In the genomic region with DNA sequence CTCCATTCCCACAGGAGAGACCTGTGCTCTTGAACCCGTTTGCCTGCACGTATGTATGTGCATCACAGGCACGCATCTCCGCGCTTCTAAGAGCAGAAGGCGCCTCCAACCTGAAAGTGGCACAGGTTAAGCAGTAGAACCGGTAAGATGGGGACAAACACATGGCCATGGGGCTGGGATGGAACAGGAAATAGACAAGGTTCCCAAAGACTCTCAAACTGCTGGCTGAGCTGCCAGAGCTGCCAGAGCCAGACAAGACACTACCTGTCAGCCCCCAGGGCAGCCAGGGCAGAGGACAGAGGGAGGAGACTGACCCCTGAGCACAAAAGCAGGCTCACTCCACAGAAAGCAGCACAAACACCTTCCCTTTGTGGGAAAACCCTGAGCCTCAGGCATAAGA, we compare ENCODE assay signal across 32 mouse cellular contexts. TPM values are rescaled to one million over a fixed set of nuclear protein-coding genes. Genes with fewer than 3 reads are reported as not detected.
"Had no signal": no experiment of that assay in that cellular context is flagged by ENCODE, and none has a peak within 500 bp of the region (broad histone marks: within the 10 kb centered on the region; RNA-seq: fewer than 3 reads in every experiment).

No protein-coding gene starts in this region.

- H3K4me2 ChIP-seq: heart, embryonic 11.5 days; heart, embryonic 13.5 days; heart, embryonic 15.5 days; hindbrain, embryonic 12.5 days; hindbrain, embryonic 14.5 days; intestine, embryonic 15.5 days; limb, embryonic 12.5 days; liver, embryonic 11.5 days; liver, embryonic 15.5 days had no signal

- DNase-seq: gastrocnemius, postnatal 14 days; gastrocnemius, postnatal 36 days; heart, adult 18-20 months; heart, postnatal 4 days; kidney, adult 18-20 months; kidney, adult 8-10 months; kidney, postnatal 10 days; kidney, postnatal 25 days; kidney, postnatal 4 days; liver; liver, postnatal 0 days had no signal

- H3K27me3 ChIP-seq: heart, embryonic 13.5 days; heart, embryonic 15.5 days; hindbrain, embryonic 12.5 days; intestine, embryonic 15.5 days; limb, embryonic 12.5 days; liver, embryonic 15.5 days had no signal

- H3K27ac ChIP-seq: heart, embryonic 13.5 days; hindbrain, embryonic 10.5 days; hindbrain, embryonic 12.5 days; hindbrain, embryonic 14.5 days; intestine, embryonic 15.5 days; layer of hippocampus, adult 2 months; left cerebral cortex, adult 2 months; limb, embryonic 10.5 days; limb, embryonic 12.5 days; liver, embryonic 15.5 days had no signal

- H3K9me3 ChIP-seq: heart, embryonic 13.5 days; heart, embryonic 15.5 days; hindbrain, embryonic 10.5 days; hindbrain, embryonic 12.5 days; intestine, embryonic 15.5 days; limb, embryonic 10.5 days; limb, embryonic 12.5 days; liver, embryonic 15.5 days had no signal

- H3K9ac ChIP-seq: heart, embryonic 13.5 days; heart, embryonic 15.5 days; hindbrain, embryonic 12.5 days; hindbrain, embryonic 14.5 days; intestine, embryonic 15.5 days; limb, embryonic 12.5 days; liver, embryonic 15.5 days; liver, postnatal 0 days had no signal

- H3K4me3 ChIP-seq: heart, embryonic 13.5 days; heart, embryonic 15.5 days; hindbrain, embryonic 10.5 days; hindbrain, embryonic 12.5 days; intestine, embryonic 15.5 days; layer of hippocampus, adult 2 months; left cerebral cortex, adult 2 months; limb, embryonic 10.5 days; limb, embryonic 12.5 days; liver, embryonic 15.5 days had no signal

- ATAC-seq: hindbrain, embryonic 16.5 days; inflammation-experienced regulatory T-cells, adult 6 months; intestine, embryonic 15.5 days; intestine, postnatal 0 days; liver, postnatal 0 days had no signal

RNA-seq across cellular contexts. Expression of gene Zfp853, which starts 16.5 kb away (rescaled TPM):
- total RNA-seq: gastrocnemius, adult 18-20 months; gastrocnemius, adult 8-10 months; granulocyte monocyte progenitor cell, adult 5-6 weeks had no signal
- polyA plus RNA-seq: heart, embryonic 11.5 days; heart, embryonic 15.5 days; hindbrain, embryonic 10.5 days; hindbrain, embryonic 12.5 days; inflammation-experienced regulatory T-cells, adult 6 months; intestine, postnatal 0 days; liver, embryonic 11.5 days; liver, embryonic 15.5 days; liver, postnatal 0 days had no signal

RNA-seq across cellular contexts. Expression of gene Grid2ip, which starts 47.2 kb away (rescaled TPM):
- total RNA-seq: gastrocnemius, adult 18-20 months; gastrocnemius, adult 8-10 months; gastrocnemius, postnatal 14 days; gastrocnemius, postnatal 36 days; granulocyte monocyte progenitor cell, adult 5-6 weeks; heart, adult 18-20 months; heart, postnatal 25 days had no signal
- polyA plus RNA-seq: heart, embryonic 13.5 days; heart, embryonic 15.5 days; heart, postnatal 0 days; inflammation-experienced regulatory T-cells, adult 6 months; liver, embryonic 15.5 days; liver, postnatal 0 days had no signal
